Mouse (Mus musculus): ENCODE data around the gene Snx32.

- TF ChIP-seq POLR2A (IDR thresholded peaks at IDR 0.05; ENCODE audit: insufficient read length, low read depth) (no peak), MYOG (IDR thresholded peaks at IDR 0.05; ENCODE audit: control insufficient read depth in 1 of 3, insufficient read depth in 1 of 3, insufficient read length in 2 of 3, low read depth in 2 of 3) (no peak), MAX (IDR thresholded peaks at IDR 0.05; ENCODE audit: low read depth) (no peak), POLR2AphosphoS2 (IDR thresholded peaks at IDR 0.05; ENCODE audit: insufficient read length, low read depth) (no peak)
Observed at GRCm38 (mm10) chr19:5558770-5559169, 48.4 kb upstream of the Snx32 start.
